Mouse (Mus musculus): ENCODE data around the gene Spock1.

Spock1 gene

GRCm38 (mm10) chr13:57585131-57585530 lies 323.0 kb downstream of the Spock1 start:
- POLR2A ChIA-PET, result no interaction called here
- CTCF ChIA-PET, result no interaction called here

- ChIA-PET POLR2A (no interaction called here), CTCF (no interaction called here)
These were observed 325.7 kb downstream of the Spock1 start for GRCm38 (mm10) chr13:57582314-57582976.

GRCm38 (mm10) chr13:57577541-57578244 lies 330.4 kb downstream of the Spock1 start:
- POLR2A ChIA-PET, result no interaction called here
- CTCF ChIA-PET, result interaction anchor here in 1 of 4 experiments (0.7 kb wide), 1 partner anchor 714 kb away, joined by 3 read pairs; no protein-coding TSS in a partner anchor

GRCm38 (mm10) chr13:57573501-57573900 lies 334.6 kb downstream of the Spock1 start:
- POLR2A ChIA-PET, result no interaction called here
- CTCF ChIA-PET, result no interaction called here

GRCm38 (mm10) chr13:57568404-57568803 lies 339.7 kb downstream of the Spock1 start:
- POLR2A ChIA-PET, result interaction anchor here in 1 of 4 experiments (1.4 kb wide), 1 partner anchor 13 kb away, joined by 3 read pairs; no protein-coding TSS in a partner anchor
- CTCF ChIA-PET, result interaction anchor here in 1 of 4 experiments (0.6 kb wide), 1 partner anchor 40 kb away, joined by 3 read pairs; no protein-coding TSS in a partner anchor

GRCm38 (mm10) chr13:57555186-57555585 lies 352.9 kb downstream of the Spock1 start:
- POLR2A ChIA-PET, result interaction anchor here in 3 of 4 experiments (0.6 to 1.5 kb wide), 9 partner anchors 11 to 778 kb away, joined by 3 to 8 read pairs (median 5); no protein-coding TSS in a partner anchor
- CTCF ChIA-PET, result interaction anchor here in 1 of 4 experiments (0.7 kb wide), 1 partner anchor 8 kb away, joined by 3 read pairs; no protein-coding TSS in a partner anchor

GRCm38 (mm10) chr13:57549743-57550142 lies 358.4 kb downstream of the Spock1 start:
- CTCF ChIA-PET, result interaction anchor here (0.5 to 1.9 kb wide), 18 partner anchors 8 to 1222 kb away, joined by 3 to 14 read pairs (median 3); partner anchors contain the start of gene Spock1 (in 1 of the 4)
- POLR2A ChIA-PET, result interaction anchor here in 2 of 4 experiments (1.2 to 1.5 kb wide), 4 partner anchors 12 to 27 kb away, joined by 3 to 7 read pairs (median 4); no protein-coding TSS in a partner anchor

GRCm38 (mm10) chr13:57536988-57537547 lies 371.1 kb downstream of the Spock1 start:
- ChIA-PET POLR2A (interaction anchor here in 1 of 4 experiments (1.5 kb wide), 1 partner anchor 12 kb away, joined by 4 read pairs; no protein-coding TSS in a partner anchor), CTCF (interaction anchor here in 1 of 4 experiments (1.0 to 1.2 kb wide), 2 partner anchors 13 to 184 kb away, joined by 3 to 4 read pairs; no protein-coding TSS in a partner anchor)

GRCm38 (mm10) chr13:57534325-57534724 lies 373.8 kb downstream of the Spock1 start:
- ChIA-PET POLR2A (interaction anchor here in 2 of 4 experiments (0.5 to 1.1 kb wide), 2 partner anchors 9 to 860 kb away, joined by 4 to 5 read pairs; no protein-coding TSS in a partner anchor), CTCF (no interaction called here)

- CTCF ChIA-PET, result no interaction called here
These were observed 382.2 kb downstream of the Spock1 start for GRCm38 (mm10) chr13:57525946-57526345.

GRCm38 (mm10) chr13:57524546-57524945 lies 383.6 kb downstream of the Spock1 start:
- ChIA-PET POLR2A (interaction anchor here in 1 of 4 experiments (0.7 to 1.0 kb wide), 3 partner anchors 9 to 34 kb away, joined by 3 to 4 read pairs (median 4); no protein-coding TSS in a partner anchor), CTCF (interaction anchor here in 1 of 4 experiments (1.2 kb wide), 1 partner anchor 25 kb away, joined by 3 read pairs; no protein-coding TSS in a partner anchor)

More at GRCm38 (mm10) chr13:57525946-57526345, 382.2 kb downstream of the Spock1 start:
- POLR2A ChIA-PET, result interaction anchor here in 2 of 4 experiments (0.6 to 1.5 kb wide), 12 partner anchors 8 to 1329 kb away, joined by 3 to 6 read pairs (median 3); partner anchors contain the start of gene Hnrnpa0 (in 1 of the 2)

- CTCF ChIA-PET, result interaction anchor here in 1 of 4 experiments (1.4 kb wide), 1 partner anchor 27 kb away, joined by 3 read pairs; no protein-coding TSS in a partner anchor
- POLR2A ChIA-PET, result interaction anchor here in 2 of 4 experiments (0.5 to 1.4 kb wide), 2 partner anchors 26 to 32 kb away, joined by 6 to 7 read pairs; no protein-coding TSS in a partner anchor
These were observed 384.8 kb downstream of the Spock1 start for GRCm38 (mm10) chr13:57523366-57523765.

- CTCF ChIA-PET, result interaction anchor here in 3 of 4 experiments (0.9 to 2.2 kb wide), 7 partner anchors 18 to 199 kb away, joined by 3 to 7 read pairs (median 4); no protein-coding TSS in a partner anchor
These were observed 385.8 kb downstream of the Spock1 start for GRCm38 (mm10) chr13:57522319-57522718.

GRCm38 (mm10) chr13:57521152-57521551 lies 387.0 kb downstream of the Spock1 start:
- ChIA-PET POLR2A (interaction anchor here in 1 of 4 experiments (0.5 kb wide), 1 partner anchor 158 kb away, joined by 3 read pairs; no protein-coding TSS in a partner anchor), CTCF (interaction anchor here in 2 of 4 experiments (0.7 to 2.2 kb wide), 5 partner anchors 17 to 200 kb away, joined by 3 to 7 read pairs (median 4); no protein-coding TSS in a partner anchor)

More at GRCm38 (mm10) chr13:57522319-57522718, 385.8 kb downstream of the Spock1 start:
- POLR2A ChIA-PET, result interaction anchor here in 2 of 4 experiments (0.5 to 1.4 kb wide), 2 partner anchors 27 to 1858 kb away, joined by 7 to 12 read pairs; no protein-coding TSS in a partner anchor

GRCm38 (mm10) chr13:57519790-57520189 lies 388.3 kb downstream of the Spock1 start:
- ChIA-PET POLR2A (no interaction called here), CTCF (no interaction called here)

- ChIA-PET POLR2A (interaction anchor here in 2 of 4 experiments (0.6 to 1.2 kb wide), 4 partner anchors 9 to 530 kb away, joined by 3 to 4 read pairs (median 4); no protein-coding TSS in a partner anchor), CTCF (interaction anchor here in 1 of 4 experiments (0.9 kb wide), 1 partner anchor 393 kb away, joined by 3 read pairs; the partner anchor contains the start of gene Spock1)
These were observed 392.4 kb downstream of the Spock1 start for GRCm38 (mm10) chr13:57515737-57516136.

- CTCF ChIA-PET, result no interaction called here
These were observed 406.6 kb downstream of the Spock1 start for GRCm38 (mm10) chr13:57501552-57501951.

GRCm38 (mm10) chr13:57496778-57497177 lies 411.4 kb downstream of the Spock1 start:
- ChIA-PET POLR2A (interaction anchor here in 1 of 4 experiments (1.0 kb wide), 1 partner anchor 14 kb away, joined by 3 read pairs; no protein-coding TSS in a partner anchor), CTCF (no interaction called here)

More at GRCm38 (mm10) chr13:57501552-57501951, 406.6 kb downstream of the Spock1 start:
- POLR2A ChIA-PET, result no interaction called here
